Mouse (Mus musculus) stomach, embryonic 14.5 days (tissue): ENCODE results near the gene Unc5cl. TPM values are rescaled to one million over a fixed set of nuclear protein-coding genes. Genes with fewer than 3 reads are reported as not detected.

Experiments
- ATAC-seq: fragments of 200-750 bp; cut with Nextera tagmentation; 2 replicates; pipeline ENCODE4 v1.8.0; 2017; ENCODE audit warnings: low read depth, moderate TSS enrichment; ENCODE audit not compliant: insufficient number of reproducible peaks, insufficient read depth, low FRiP score
- H3K27ac ChIP-seq: fragments of 300-500 bp; sonication (generic); 2 replicates; pipeline ENCODE4 v1.5.1; 2014; ENCODE audit warnings: mild to moderate bottlenecking, low read length, moderate library complexity, mixed read lengths
- H3K27me3 ChIP-seq: fragments of 300-500 bp; sonication (generic); 2 replicates; pipeline ENCODE4 v1.6.1; 2014; ENCODE audit warnings: low read length, control low read depth, mixed read lengths; ENCODE audit not compliant: control insufficient read depth, insufficient read depth
- H3K36me3 ChIP-seq: fragments of 300-500 bp; sonication (generic); 2 replicates; pipeline ENCODE4 v1.6.1; 2014; ENCODE audit warnings: mild to moderate bottlenecking, control low read depth, low read length, moderate library complexity, mixed read lengths; ENCODE audit not compliant: control insufficient read depth, insufficient read depth
- H3K4me1 ChIP-seq: fragments of 300-500 bp; sonication (generic); 2 replicates; pipeline ENCODE4 v1.6.1; 2014; ENCODE audit warnings: low read length, control low read depth, mixed read lengths; ENCODE audit not compliant: control insufficient read depth, insufficient read depth
- H3K4me2 ChIP-seq: fragments of 300-500 bp; sonication (generic); replicated peaks from 2 replicates; pipeline ENCODE4 v1.6.1; 2014; ENCODE audit warnings: low read depth, low read length, control low read depth
- H3K4me3 ChIP-seq: fragments of 300-500 bp; sonication (generic); 2 replicates; pipeline ENCODE4 v1.5.1; 2014; ENCODE audit warnings: low read depth, low read length, control low read depth
- H3K9ac ChIP-seq: fragments of 300-500 bp; sonication (generic); replicated peaks from 2 replicates; pipeline ENCODE4 v1.6.1; 2014; ENCODE audit warnings: low read depth, mild to moderate bottlenecking, control low read depth, low read length, moderate library complexity, mixed read lengths
- H3K9me3 ChIP-seq: fragments of 300-500 bp; sonication (generic); 2 replicates; pipeline ENCODE4 v1.6.1; 2016; ENCODE audit warnings: low read depth, low read length, control low read depth; ENCODE audit not compliant: control insufficient read depth
- WGBS: fragments of 180-500 bp; shearing (Covaris S2); extraction: QIAGEN DNeasy Blood & Tissue Kit; methylation state at CpG from one replicate; pipeline ENCODE4 v1.1.7; 2014; 5-methylcytosine and 5-hydroxymethylcytosine counted together
- polyA plus RNA-seq: library from polyadenylated mRNA; unstranded; fragments of >200 nt; fragmentation: Nextera tagmentation; extraction: Ambion mirVana; gene quantifications from 2 replicates; pipeline ENCODE4 v1.2.1, GENCODE M21; 2014

The Unc5cl gene
- polyA plus RNA-seq, 1 experiment from 2014 or later = 11.6 TPM

- H3K9ac ChIP-seq = no peak overlapping the region
Measured at GRCm38 (mm10) chr17:48451753-48452444, 2.8 kb upstream of the Unc5cl start.

GRCm38 (mm10) chr17:48453489-48453888, 1.2 kb upstream of the Unc5cl start:
- WGBS = 75% methylated on average over 7 of the region's 7 CpGs
- H3K4me2 ChIP-seq = no peak overlapping the region
- no peak overlapping the region for H3K4me3 ChIP-seq
- no peaks in the 10 kb centered on the region for H3K36me3 ChIP-seq
- H3K27ac ChIP-seq = no peak overlapping the region
- H3K9ac ChIP-seq = no peak overlapping the region
- H3K9me3 ChIP-seq = no peaks in the 10 kb centered on the region
- no peak for ATAC-seq
- H3K4me1 ChIP-seq = no peaks in the 10 kb centered on the region
- H3K27me3 ChIP-seq = no peaks in the 10 kb centered on the region

More at GRCm38 (mm10) chr17:48451753-48452444, 2.8 kb upstream of the Unc5cl start:
- Histone ChIP-seq H3K27ac (no peak overlapping the region), H3K9me3 (no peaks in the 10 kb centered on the region), H3K4me2 (no peak overlapping the region), H3K4me1 (no peaks in the 10 kb centered on the region), H3K4me3 (no peak overlapping the region), H3K27me3 (no peaks in the 10 kb centered on the region), H3K36me3 (no peaks in the 10 kb centered on the region)
- ATAC-seq = no peak
- 66% methylated on average over 9 of the region's 9 CpGs for whole genome bisulfite sequencing

GRCm38 (mm10) chr17:48454190-48454589, 511 bp upstream of the Unc5cl start:
- Histone ChIP-seq H3K4me3 (peak overlapping the region; percentile 7; the same call in 1 of the 2 replicates), H3K9me3 (no peaks in the 10 kb centered on the region), H3K4me1 (no peaks in the 10 kb centered on the region), H3K27ac (no peak overlapping the region), H3K9ac (no peak overlapping the region), H3K4me2 (0 out of 2 replicates have a peak overlapping the region, but pooled peaks have one; percentile 18), H3K36me3 (no peaks in the 10 kb centered on the region), H3K27me3 (no peaks in the 10 kb centered on the region)
- no peak for ATAC-seq
- WGBS = 45% methylated on average over 7 of the region's 7 CpGs

- no peak overlapping the region for H3K27ac ChIP-seq
- H3K36me3 ChIP-seq = no peaks in the 10 kb centered on the region
- H3K9me3 ChIP-seq = no peaks in the 10 kb centered on the region
- no peak overlapping the region for H3K4me2 ChIP-seq
- no peaks in the 10 kb centered on the region for H3K27me3 ChIP-seq
- ATAC-seq = peak; percentile 31; the same call in 1 of the 2 replicates
- 77% methylated on average over 2 of the region's 2 CpGs for WGBS
- H3K4me1 ChIP-seq = no peaks in the 10 kb centered on the region
- no peak overlapping the region for H3K9ac ChIP-seq
- no peak overlapping the region for H3K4me3 ChIP-seq
Measured at GRCm38 (mm10) chr17:48455955-48456354, 1.3 kb downstream of the Unc5cl start.

GRCm38 (mm10) chr17:48457971-48458653, 3.4 kb downstream of the Unc5cl start:
- peak; percentile 71 for ATAC-seq
- Histone ChIP-seq H3K27me3 (no peaks in the 10 kb centered on the region), H3K27ac (peak overlapping the region; percentile 61; the same call in 1 of the 2 replicates), H3K9me3 (no peaks in the 10 kb centered on the region), H3K4me1 (no peaks in the 10 kb centered on the region), H3K4me2 (no peak overlapping the region; the same call in 1 of the 2 replicates), H3K4me3 (no peak overlapping the region), H3K36me3 (no peaks in the 10 kb centered on the region), H3K9ac (no peak overlapping the region)
- WGBS = 60% methylated on average over 13 of the region's 13 CpGs

- Histone ChIP-seq H3K4me2 (no peak overlapping the region), H3K4me1 (no peaks in the 10 kb centered on the region), H3K27ac (no peak overlapping the region), H3K9ac (no peak overlapping the region), H3K36me3 (no peaks in the 10 kb centered on the region), H3K9me3 (no peaks in the 10 kb centered on the region), H3K4me3 (no peak overlapping the region), H3K27me3 (no peaks in the 10 kb centered on the region)
- no peak for ATAC-seq
- 94% methylated on average over 13 of the region's 13 CpGs for WGBS
Measured at GRCm38 (mm10) chr17:48462096-48462495, 7.4 kb downstream of the Unc5cl start.

GRCm38 (mm10) chr17:48463391-48463790, 8.7 kb downstream of the Unc5cl start:
- ATAC-seq = no peak
- Histone ChIP-seq H3K27me3 (no peaks in the 10 kb centered on the region), H3K27ac (no peak overlapping the region), H3K9me3 (no peaks in the 10 kb centered on the region), H3K9ac (no peak overlapping the region), H3K4me1 (no peaks in the 10 kb centered on the region), H3K36me3 (no peaks in the 10 kb centered on the region), H3K4me3 (no peak overlapping the region), H3K4me2 (no peak overlapping the region)
- WGBS = 95% methylated on average over 4 of the region's 4 CpGs

- Histone ChIP-seq H3K27me3 (no peaks in the 10 kb centered on the region), H3K36me3 (no peaks in the 10 kb centered on the region), H3K9me3 (no peaks in the 10 kb centered on the region), H3K9ac (no peak overlapping the region), H3K27ac (no peak overlapping the region), H3K4me3 (no peak overlapping the region; the same call in 1 of the 2 replicates), H3K4me1 (no peaks in the 10 kb centered on the region), H3K4me2 (peak overlapping the region; percentile 2; the same call in 1 of the 2 replicates)
- 32% methylated on average over 22 of the region's 22 CpGs for WGBS
- ATAC-seq = 0 out of 2 replicates have a peak, but pooled peaks have one; percentile 51
Measured at GRCm38 (mm10) chr17:48466769-48467394, 12.2 kb downstream of the Unc5cl start.
